Mouse (Mus musculus) lung, postnatal 14 days (tissue): ENCODE measurements around the gene Prdx3.

Source experiments
- DNase-seq: peaks from one replicate; pipeline ENCODE4 v3.0.0; 2021

Prdx3 gene

DNA sequence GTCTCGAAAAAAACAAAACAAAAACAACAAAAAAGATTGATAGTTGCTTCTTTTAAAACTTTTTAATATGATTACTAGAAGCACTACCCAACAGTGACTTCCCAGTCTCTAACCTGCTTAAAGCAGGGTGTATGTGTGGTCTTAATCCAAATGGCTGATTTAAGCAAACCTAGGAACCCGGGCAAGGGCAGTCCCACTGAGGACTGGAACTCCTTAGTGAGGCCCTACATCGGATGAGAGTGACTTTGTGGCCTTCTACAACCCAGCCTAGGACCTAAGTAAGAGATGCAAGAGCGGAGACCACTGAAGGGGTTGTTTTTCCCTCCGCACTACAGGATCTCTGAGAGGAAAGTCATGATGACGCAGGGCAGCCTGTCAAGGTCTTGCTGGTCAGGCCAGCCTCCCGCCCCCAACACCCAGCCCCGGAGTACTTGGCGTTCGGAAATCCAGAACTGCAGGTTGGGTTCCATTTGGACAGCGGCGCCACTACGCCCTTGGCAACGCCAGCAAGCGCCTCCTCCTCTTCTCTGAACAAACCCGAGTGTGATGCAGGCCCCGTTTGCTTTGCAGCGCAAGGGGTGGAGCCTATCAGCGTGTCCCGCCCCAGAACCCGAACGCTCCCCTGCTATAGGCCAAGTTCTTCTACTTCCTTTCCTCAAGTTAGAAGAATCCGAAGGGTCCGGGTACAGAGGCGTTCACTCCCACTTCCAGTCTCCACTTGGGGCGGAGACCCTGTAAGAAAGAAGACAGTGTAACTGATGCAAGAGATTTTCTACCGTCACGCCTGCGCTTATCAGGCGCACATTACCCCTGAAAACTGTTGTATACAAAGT is 13.3 kb downstream of the Prdx3 start, which contains the start of gene Sfxn4:
Gene Sfxn4 (minus strand): TSS at position 612 of the 833 bp plus-strand sequence.
- DNase-seq: peak; percentile 91

DNA sequence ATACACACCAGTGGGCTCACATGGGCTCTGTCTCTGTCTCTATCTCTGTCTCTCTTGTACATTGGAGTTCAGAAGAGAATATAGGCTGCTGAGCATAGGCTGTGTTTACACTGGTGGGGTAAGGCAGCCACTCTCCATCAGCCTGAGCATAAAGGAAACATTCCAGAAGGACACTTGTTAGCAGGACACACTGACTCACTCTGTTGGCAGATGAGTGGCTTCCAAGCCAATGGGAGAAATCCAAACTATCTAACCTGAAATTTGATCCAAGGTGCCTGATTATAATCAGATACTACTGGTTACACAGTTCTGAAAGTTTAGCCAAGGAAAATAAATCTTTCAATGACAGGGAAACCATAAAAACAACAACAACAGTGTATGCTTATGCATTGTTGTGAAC is 28.6 kb downstream of the Prdx3 start:
- no peak for DNase-seq

DNA sequence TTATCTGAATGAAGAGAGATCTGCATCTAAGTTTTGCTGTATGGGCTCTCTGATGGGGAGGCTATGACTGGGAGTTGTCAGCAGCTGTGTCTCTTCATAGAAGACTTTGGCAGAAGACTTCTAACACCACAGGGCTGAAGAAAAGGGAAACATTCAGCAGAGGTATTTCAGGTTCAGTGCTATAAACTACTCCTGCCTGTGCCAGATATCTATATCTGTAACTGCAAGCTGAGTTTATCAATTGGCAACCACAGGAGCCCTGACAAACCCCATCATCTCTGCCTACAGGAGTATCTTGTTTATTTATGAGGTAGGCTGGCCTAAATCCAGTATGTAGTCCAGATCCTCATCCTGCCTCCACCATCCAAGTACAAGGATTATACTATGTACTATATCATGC is 31.0 kb downstream of the Prdx3 start:
- DNase-seq: no peak

DNA sequence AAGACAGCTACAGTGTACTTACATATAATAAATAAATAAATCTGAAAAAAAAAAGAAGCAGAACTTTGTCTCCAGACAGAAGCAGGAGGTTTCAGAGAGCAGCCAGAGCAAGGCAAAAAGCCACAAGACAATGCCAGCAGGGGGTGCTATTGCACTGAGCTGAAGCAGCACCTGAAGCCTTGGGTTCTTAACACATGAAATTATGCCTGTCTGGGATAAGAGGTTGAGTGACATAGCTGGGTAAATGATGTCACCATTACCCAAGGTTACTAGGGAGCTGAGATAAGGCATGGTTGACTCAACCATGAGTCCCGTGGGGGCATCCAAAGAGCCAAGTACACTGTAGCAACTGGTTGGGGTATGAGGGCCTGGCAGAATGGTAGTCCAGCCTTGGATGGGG is 36.6 kb downstream of the Prdx3 start:
- peak; percentile 84 for DNase-seq

DNA sequence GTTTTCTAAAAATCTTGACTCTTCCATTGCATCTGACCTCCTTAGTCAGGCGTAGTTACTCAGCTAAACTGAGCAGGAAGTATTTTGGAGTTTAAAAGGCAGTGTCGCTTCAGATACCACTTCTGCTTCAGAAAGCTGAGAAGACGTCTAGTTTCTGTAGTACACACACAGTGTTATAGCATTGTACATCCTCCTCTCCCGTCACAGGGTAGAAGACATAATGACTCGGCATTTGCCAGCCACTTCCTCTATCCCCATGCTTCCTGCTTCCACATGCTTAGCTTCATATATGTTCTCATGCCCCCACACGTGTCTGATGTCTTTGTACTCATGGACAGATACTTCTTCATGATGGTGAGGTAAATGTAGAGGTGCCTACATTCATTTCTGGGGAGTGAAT is 55.7 kb downstream of the Prdx3 start:
- DNase-seq: no peak
